Mouse (Mus musculus) monocyte, adult 59 days (primary cell): ENCODE measurements around the gene Abcd1. TPM values are rescaled to one million over a fixed set of nuclear protein-coding genes. Genes with fewer than 3 reads are reported as not detected.

Source experiments
- total RNA-seq, 2 experiments: library from RNA; stranded (reverse); gene quantifications; one replicate each; pipeline ENCODE4 v1.2.4; 2023

Abcd1 gene
- total RNA-seq, result 100 to 1,000 TPM; 144 to 156 TPM

GRCm38 (mm10) chrX:73716109-73716661 lies at the start of gene Abcd1, which contains the start of gene Bcap31:
Gene Abcd1, plus strand, starts transcription at chrX:73716597.
Gene Bcap31, minus strand, starts transcription at chrX:73716175.

GRCm38 (mm10) chrX:73672879-73673618 lies 43.3 kb upstream of the Abcd1 start, which contains the start of gene Slc6a8:
Gene Slc6a8, plus strand, starts transcription at chrX:73673150.

GRCm38 (mm10) chrX:73756334-73757140 lies 40.1 kb downstream of the Abcd1 start, which contains the start of gene Plxnb3:
Gene Plxnb3, plus strand, starts transcription at chrX:73757090.

GRCm38 (mm10) chrX:73774168-73774760 lies 57.9 kb downstream of the Abcd1 start, which contains the start of gene Srpk3:
Gene Srpk3, plus strand, starts transcription at chrX:73774405.

GRCm38 (mm10) chrX:73786364-73787224 lies 70.2 kb downstream of the Abcd1 start, which contains the start of the genes Idh3g and Ssr4:
Gene Idh3g, minus strand, starts transcription at chrX:73786897.
Gene Ssr4, plus strand, starts transcription at chrX:73787028.

Other genes with a start within 250 kb of the Abcd1 start
- 1 to 10 TPM in 1 of 2 experiments, under 1 TPM in 1; 0.82 to 1.1 TPM for gene Bgn, start 233.0 kb upstream of the Abcd1 start, total RNA-seq
- gene Atp2b3, start 213.5 kb upstream of the Abcd1 start, total RNA-seq, result not detected
- gene Dusp9, start 77.2 kb upstream of the Abcd1 start, total RNA-seq, result under 1 TPM in 1 of 2 experiments, not detected in 1; 0.36 TPM
- gene Pnck, start 56.5 kb upstream of the Abcd1 start, total RNA-seq, result under 1 TPM in 1 of 2 experiments, not detected in 1; 0.36 TPM
- gene Slc6a8, start 43.4 kb upstream of the Abcd1 start, total RNA-seq, result under 1 TPM; 0.30 to 0.94 TPM
- gene Bcap31, start 422 bp upstream of the Abcd1 start, total RNA-seq, result 100 to 1,000 TPM; 113 to 115 TPM
- 1 to 10 TPM; 2.4 to 3.2 TPM for gene Plxnb3, start 40.5 kb downstream of the Abcd1 start, total RNA-seq
- gene Srpk3, start 57.8 kb downstream of the Abcd1 start, total RNA-seq, result under 1 TPM; 0.82 to 0.97 TPM
- gene Idh3g, start 70.3 kb downstream of the Abcd1 start, total RNA-seq, result 100 to 1,000 TPM; 124 to 154 TPM
- 100 to 1,000 TPM; 155 to 157 TPM for gene Ssr4, start 70.4 kb downstream of the Abcd1 start, total RNA-seq
- 1 to 10 TPM; 1.2 to 3.3 TPM for gene Pdzd4, start 108.4 kb downstream of the Abcd1 start, total RNA-seq
- gene Avpr2, start 175.5 kb downstream of the Abcd1 start, total RNA-seq, result not detected
- 100 to 1,000 TPM in 1 of 2 experiments, 10 to 100 TPM in 1; 79.0 to 123 TPM for gene L1cam, start 179.5 kb downstream of the Abcd1 start, total RNA-seq
- gene Arhgap4, start 205.3 kb downstream of the Abcd1 start, total RNA-seq, result 100 to 1,000 TPM; 146 TPM
- 10 to 100 TPM; 46.2 to 49.0 TPM for gene Naa10, start 205.3 kb downstream of the Abcd1 start, total RNA-seq
- 10 to 100 TPM; 68.8 to 76.7 TPM for gene Renbp, start 214.3 kb downstream of the Abcd1 start, total RNA-seq
- gene Hcfc1, start 249.8 kb downstream of the Abcd1 start, total RNA-seq, result 10 to 100 TPM; 86.7 to 89.0 TPM